Mouse (Mus musculus) left cerebral cortex, adult 9 months (tissue): ENCODE results near the gene Cux1.
A peak's percentile ranks its signal among the peaks of the same experiment; 100 is the strongest.

Source experiments
- DNase-seq, 2 experiments: peaks; one replicate each; pipeline ENCODE4 v3.0.0; 2022; ENCODE audit warnings: low spot score in 2 of 2

Gene Cux1

DNA sequence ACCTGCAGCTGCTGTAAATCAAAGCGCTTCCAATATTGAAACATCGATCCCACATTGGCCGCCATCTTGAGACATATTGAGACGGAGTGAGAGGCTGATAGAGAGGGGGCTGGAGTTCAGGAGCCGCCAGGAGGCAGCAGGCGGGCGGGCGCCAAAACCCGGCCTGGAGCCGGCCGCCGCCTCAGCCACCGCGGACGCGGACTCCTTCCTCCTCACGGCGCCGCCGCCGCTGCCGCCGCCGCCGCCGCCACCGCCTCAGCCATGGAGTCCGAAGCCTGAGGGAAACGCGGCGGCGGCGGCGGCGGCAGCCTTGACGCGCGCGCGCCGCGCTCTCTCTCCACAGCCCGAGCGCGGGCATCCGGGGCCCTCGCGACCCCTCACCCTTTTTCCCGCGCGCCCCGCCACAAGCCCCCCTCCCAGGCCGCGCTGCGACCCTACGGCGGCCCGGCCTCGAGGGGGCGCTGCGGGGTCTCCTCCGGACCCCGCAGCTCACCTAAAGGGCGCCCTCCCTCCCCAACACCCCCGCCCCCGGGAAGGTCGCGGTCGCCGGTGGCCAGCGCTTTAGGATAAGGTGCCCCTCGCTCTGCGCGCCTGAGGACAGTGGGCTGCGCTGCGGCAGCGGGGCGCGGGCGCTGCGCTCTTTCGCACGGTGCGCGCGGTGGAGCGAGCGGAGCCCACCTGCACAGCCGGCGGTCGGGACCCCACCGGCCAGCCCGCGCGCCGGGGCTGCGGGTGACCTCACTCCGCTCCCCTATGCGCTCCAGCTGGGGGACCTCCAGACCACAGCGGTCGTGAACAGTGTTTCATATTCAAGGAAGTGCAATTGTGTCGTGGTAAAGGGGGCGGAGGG, at the start of gene Cux1:
Gene Cux1 (minus strand): TSS at position 315 of the 850 bp plus-strand sequence.
- peak; percentile 52 to 76 for DNase-seq

DNA sequence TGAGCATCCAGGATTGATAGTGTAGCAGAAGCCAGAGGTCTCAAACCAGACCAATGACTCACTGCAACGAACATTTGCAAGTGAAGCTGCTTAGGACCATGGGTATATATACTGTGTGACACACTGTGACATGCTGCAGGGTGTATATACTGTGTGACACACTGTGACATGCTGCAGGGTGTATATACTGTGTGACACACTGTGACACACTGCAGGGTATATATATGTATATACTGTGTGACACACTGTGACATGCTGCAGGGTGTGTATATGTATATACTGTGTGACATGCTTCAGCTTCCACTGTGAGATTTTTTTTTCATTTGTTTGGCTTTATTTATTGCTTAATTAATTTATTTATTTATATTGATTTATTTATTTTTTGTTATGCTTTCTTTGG, 45.1 kb upstream of the Cux1 start:
- DNase-seq = no peak

DNA sequence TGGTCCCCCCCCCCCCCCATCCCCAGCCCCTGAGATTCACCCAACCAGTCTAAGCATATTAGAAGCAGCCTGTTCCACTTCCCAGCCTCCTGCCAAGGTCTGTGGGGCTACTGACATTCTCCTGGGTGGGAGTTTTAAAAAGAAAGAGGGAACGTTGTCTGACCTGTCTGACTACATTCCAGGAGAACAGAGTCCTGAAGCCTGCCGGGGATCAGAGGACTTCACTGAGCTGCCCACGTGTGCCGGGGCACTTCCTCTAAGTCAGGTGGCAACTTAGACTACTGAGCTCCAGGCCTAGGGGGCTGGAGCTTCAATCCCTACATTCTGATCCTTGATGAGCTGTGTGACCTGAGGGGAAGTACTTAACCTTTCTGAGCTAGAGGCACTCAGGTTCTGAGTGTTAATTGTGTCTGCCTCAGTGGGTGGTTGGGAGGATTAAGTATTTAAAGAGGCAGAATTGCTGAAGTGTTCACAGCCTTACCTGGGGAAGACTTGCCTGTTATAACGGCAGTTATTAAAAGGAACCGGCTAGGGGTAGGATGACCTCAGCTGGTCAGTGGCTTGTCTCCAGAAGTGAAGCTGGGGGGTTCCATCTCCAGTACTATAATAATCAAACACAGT, 41.6 kb upstream of the Cux1 start:
- no peak for DNase-seq

DNA sequence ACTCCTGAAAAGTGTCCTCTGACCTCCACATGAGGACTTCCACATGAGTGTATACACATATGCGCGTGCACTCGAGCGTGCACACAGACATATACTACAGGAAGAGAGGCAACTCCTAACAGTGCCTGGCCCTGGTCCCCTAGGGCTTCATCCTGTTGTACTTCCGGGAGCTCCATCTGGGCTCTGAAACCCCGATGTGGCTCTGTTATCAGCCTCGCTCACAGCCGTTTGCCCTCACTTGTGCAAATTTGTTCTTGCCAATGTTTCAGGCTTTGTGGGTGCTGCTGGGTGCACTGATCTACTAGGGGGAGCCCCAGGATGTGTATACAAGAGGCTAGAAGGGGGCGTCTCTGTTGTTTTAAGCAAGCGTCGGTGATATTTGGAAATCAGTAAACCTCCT, 37.9 kb upstream of the Cux1 start:
- DNase-seq = no peak

DNA sequence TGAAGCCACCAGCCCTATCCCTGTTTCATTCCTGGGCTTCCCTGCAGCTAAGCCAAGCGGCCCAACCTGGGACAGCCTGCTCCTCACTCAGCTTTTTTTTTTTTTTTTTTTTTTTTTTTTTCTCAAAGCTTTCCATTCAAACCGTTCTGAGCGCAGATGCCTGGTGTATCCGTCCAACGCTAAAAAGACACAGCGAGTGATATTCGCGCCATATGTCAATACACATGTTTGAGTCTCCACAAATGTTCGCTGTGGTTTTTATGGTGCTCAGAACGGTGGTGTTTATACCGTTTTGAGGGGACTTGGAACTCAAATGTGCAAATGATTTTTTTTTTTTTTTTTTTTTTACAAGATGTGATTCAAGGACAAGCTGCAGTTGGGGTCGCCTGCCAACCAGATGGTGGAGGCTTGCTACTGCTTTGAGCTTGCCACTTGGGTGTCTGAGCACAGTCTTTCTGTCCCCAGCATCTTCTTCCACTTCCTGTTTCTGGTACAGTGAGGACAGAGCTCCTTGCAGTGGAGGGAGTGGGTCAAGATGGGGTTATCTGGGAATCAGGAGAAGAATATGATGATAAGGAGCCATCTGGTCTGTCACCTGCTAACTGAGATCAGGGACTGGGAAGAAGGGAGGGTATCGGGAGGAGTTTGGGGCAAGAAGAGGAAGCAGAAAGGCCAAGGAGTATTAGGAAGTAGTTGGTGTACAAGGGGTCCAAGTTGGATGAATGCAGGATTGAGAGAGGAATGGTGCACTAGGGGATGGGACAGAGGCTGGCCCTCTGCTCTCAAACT, 36.1 kb upstream of the Cux1 start:
- peak in 1 of 2 experiments; percentile 67 for DNase-seq

DNA sequence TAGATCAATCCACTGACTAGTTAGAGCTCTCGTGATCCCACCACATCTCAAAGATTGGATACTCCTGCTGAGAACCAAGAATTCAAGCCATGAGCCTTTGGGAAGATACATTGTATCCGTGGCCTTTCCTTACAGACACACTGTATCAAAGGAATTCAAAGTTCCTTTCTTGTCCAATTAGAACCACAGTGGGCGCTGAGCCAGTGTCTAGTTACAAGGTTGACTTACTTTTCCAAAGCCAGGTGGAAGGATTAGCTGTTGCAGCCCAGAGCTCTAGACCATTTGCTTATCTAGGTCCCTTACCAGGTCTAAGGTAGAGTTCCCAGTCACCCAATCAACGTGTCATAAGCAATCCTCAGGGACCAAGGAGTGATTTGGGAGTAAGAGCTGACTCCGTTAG, 33.2 kb upstream of the Cux1 start:
- DNase-seq = no peak

DNA sequence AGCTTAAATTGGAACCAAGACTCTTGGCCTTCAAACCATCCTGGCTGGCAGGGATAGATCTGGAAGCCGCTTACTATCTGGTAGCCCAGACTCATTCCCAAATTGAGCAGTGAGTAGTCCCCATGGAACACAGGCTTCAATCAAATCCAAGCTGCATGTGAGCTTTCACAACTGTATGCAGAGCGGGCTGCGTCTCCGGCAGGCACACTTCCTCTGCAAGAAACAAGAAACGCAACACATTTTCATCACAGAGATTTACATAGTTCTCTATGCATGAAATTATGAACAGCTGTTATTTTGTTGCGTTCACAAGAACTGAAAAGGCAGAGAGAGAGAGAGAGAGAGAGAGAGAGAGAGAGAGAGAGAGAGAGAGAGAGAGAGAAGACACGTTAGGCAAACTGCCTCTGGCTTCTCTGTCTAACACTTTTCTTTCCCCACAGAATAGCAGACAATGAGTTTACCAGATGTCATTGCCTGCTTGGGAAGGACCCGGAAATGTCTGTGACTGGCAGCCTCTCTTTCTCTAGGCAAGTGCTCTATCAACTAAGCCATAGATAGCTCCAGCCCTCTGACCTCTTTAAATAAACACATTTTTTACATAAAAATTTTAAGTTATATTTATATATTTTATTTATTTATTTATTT, 27.7 kb upstream of the Cux1 start:
- no peak for DNase-seq

DNA sequence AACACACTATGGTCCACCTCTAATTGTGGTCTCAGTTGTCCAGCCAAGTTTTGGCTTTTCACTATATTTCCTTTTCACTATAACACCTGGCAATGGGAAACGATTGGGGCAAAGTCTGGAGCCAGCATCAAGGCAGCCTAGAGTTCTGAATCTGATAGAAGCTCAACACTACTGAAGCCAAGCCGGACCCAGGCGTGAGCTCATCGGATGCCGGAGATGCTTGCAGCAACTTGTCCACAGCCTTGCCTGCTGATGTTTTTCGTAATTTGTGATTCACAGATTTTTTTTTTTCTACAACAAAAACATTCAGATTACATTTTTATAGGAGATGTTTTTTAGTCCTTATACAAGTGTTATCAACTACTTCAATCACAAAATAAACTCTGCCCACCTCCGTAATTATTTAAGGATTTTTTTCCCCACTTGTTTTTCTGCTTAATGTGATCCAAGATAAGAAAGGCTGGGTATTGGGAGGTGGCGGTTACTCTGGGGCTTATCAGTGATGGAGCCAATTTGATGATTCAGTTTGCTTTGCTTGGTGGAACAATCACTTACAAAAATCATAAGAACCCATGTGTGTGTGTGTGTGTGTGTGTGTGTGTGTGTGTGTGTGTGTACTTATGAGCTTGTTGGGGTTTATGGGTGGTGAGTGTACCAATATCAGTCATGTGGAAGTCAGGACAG, 24.7 kb upstream of the Cux1 start:
- DNase-seq = no peak

DNA sequence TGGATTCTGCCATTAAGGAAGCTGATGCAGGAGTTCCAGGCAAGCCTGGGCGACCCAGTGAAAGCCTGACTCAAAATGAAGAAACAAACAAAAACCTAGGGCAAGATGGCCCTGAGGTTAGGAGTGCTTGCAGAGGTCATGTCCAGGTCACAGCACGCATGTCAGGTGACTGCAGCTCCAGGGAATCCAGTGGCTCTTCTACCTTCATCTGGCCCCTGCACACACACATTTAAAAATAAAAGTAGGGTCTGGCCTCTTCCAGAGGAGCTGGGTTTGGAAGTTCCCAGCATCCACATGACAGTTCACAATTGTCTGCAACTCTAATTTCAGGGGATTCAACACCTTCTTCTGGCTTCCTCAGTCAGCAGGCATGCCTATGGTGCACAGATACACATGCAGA, 21.7 kb upstream of the Cux1 start:
- no peak for DNase-seq

DNA sequence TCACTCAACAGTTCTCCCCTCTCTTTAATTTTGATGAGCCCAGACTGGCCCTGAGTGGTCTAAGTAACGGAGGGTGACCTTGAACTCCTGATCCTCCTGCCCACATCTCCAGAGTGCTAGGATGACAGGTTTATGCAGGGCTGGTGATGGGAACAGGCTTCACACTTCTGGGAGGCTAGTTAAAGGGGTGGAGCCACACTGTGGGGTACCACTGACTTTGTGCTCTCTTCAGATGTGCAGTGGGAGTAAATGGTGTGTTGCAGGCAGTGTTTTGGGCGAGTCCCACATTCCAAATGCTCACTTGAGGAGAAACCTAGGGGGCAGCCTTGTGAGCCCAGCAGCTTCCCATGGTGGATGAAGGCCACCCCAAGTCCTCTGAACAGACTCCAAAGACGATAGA, 21.2 kb upstream of the Cux1 start:
- DNase-seq = no peak

DNA sequence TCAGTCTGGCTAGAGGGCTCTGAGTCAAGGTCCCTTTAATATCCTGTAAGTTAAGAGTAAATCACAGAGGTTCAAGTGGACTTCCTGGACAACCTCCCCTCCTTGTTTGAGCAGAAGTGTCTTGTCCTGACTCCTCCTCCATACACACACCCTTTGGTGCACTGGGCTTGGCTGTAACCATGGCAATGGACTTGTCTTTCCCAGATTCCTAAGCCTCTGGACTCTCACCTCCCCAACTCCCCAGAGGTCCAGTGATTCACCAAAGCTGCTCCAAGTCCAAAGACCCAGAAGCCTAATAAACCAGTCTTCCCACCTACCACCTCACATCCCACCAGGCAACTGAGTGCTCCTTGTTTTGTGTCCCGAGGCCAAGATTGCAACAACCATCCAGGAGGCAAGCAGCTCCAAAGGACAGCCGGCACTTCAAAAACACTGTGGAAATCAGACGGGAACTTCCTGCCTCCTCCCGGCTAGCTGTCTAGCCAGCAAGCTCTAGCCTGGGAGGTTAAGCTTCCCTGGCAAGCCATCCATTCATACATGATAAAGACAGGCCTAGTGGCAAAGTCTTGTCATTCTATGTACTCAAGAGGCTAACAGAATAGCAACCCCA, 17.5 kb upstream of the Cux1 start:
- no peak for DNase-seq

DNA sequence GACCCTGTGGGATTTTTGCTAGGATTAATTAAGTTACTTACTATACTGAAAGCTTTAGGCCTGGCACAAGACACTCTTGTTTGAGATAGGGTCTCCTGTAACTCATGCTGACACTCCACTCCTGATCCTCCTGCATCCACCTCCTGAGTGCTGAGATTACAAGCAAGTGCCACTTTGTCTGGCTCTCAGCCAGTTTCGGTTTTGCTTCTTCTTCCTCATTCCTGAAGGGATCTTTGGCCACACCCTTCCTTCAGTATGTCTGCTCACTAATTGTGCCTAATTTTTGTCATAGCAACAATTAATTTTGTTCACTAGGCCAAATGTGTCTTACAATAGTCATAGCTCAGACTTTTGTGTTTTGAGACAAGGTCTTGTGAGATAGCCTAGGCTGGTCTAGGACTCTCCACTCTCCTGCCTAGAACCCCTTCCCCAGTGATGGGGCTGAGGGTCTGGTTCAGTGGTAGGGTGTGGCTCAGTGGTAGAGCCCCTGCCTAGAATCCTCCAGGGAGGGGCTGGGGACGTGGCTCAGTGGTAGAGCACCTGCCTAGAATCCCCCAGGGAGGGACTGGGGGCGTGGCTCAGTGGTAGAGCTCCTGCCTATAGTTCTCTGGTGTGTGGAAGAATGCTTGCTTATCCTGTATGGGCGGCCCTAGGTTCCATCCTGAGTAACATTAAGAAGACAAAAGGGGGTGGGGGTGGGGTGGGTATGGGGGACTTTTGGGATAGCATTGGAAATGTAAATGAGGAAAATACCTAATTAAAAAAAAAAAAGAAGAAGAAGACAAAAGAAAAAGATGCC, 16.6 kb upstream of the Cux1 start:
- no peak for DNase-seq

DNA sequence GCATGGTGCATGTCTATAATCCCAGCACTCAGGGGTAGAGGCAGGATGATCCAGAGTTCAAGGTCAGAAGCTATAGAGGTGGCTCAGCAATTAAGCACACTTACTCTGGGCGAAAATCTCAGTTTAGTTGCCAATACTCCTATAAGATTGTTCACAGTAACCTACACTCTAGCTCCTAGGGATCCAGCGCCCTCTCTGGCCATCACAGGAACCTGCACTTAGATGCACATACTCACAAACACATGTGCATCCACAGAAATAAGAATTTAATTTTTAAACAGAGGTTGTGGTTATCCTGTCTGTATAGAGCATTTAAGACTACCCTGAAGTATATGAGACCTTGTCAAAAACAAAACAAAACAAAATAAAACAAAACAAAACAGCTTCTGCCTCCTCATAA, 16.0 kb upstream of the Cux1 start:
- DNase-seq = no peak

DNA sequence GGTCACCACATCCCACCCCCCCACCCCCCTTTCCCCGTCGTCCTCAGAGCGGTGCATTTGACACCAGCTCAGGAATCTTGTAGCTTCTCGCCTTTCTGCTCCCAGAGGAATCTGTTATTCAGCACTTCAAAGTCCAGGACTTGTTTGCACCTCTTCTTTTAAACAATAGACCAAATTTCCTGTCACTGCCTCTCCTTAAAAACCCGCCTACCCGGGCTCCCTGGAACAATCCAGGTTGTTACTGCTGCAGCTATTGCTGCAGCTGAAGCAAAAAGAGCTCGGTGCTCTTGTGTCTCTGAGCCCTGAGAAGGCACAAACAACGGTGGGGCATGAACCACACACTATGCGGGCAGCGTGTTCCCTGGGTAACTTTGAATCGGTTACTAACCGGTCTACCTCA, 14.9 kb upstream of the Cux1 start:
- DNase-seq = no peak

DNA sequence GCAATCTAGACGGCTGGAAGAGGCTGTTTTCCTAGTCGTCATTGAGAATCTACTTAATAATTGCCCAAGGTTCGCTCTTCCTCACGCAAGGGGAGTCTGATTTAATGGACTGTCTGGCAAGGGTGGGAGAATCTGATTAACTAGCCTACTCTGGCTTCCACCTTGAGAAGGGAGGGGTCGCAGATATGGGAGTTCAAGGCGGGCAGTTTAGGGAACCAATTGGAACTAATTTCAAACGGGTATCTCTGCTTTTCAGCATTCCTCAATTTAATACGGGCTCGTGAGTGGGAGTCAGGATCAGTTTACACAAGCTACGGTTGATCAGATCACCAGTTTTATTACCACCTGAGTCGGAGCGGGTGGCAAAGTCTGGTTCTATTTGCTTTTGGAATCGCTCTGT, 14.3 kb upstream of the Cux1 start:
- DNase-seq = no peak

DNA sequence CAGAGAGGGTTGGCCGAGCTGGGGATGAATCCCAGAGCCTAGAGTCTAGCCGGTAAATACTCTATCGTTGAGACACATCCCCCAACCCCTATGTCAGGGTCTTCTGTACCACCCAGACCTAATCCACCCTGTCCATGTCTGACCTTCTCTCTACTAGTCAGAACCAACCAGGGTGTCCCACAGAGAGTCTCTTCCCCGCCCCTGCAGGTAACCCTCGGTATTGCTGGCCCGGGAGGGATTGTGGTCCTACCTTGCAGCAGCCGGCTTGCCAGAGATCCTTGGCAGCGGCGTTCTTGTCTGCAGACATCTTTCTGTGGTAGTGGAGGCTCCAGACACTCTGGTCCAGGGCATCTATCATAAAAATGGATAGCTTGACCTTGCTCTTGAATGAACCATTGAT, 13.9 kb upstream of the Cux1 start:
- DNase-seq = no peak

DNA sequence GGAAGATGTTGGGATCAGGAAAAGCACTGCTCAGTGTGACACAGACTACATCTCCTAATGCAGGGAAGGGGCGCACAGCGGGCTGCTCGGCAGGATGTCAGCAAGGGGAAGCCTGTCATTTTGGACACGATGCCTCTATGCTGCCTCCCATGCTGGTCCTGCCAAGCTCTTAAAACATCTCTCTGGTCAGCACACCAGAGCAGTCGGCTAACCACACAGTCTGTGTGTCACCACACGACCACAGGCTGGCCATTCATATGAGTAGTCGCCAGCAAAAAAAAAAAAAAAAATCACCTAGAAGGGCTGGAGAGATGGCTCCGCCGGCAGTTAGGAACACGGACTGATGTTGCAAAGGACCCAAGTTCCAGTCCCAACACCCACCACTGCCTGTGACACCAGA, 10.9 kb upstream of the Cux1 start:
- DNase-seq = no peak

DNA sequence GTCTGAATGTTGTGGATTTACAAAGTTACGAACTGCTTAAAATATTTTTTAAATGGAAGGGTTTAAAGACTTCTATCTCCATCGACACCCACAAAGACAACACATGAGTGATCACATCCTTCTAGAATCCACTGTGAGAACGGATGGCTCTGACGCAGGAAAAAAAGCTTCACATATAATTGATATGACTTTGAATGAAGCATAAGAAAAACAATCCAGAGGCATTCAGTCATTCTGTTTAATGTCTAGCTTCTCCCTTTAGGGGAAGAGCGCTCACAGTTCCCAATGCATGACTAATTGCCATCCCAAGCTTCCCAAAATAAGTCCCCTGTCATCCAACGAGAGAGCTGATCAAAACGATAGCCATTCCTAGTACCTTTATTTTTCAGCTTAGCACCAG, 2.9 kb upstream of the Cux1 start:
- no peak for DNase-seq

DNA sequence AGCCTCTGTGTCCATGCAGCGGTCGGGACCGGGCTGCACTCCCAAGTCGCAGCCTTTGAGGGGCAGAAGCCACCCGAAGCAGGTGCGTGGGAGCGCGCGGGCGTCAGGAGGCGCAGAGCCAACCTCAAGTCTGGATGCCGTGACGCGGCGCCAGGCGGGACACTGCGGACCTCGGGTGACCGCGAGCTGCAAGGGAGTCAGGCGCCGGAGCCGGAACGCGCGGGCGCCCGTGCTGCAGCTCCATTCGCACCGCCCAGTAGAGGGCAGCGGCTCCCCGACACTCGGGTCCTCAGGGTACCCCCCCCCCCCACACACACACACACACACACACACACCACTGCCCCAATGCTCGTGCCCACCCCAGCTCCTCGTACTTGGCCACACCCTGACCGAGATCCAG, 1.5 kb upstream of the Cux1 start:
- DNase-seq = peak in 1 of 2 experiments; percentile 49

DNA sequence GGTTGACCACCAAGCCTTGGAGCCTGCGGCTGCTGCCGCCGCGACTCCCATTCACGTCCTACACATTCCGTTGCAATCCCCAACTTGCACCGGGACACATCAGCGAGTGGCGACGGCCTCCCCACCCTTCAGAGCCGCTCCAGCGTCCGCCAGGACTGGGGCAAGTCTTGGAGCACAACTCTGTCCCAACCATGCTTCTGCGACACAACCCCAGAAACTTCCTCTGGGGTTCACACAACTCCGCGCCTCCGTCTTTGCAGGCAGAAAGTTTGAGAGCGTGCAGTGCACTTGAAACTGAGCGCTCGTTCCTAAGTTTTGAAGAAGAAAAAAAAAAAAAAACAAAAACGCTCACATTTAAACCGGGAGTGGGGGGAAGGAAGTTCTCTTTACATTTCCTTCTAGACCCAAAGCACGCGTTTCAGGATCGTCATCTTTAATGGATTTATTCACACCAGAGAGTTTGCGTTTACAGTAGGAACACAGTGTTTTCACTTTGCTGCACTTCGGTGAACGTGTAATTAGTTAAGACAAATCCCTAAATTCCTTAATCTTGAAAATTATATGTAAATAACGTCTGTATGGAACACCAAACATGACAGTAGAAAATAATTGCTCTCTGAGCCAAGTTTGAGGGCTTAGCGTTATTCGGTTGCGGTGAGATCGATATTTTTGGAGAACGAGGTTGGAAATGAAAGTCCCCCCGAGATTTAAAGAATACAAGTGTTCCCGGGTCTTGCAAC, 906 bp upstream of the Cux1 start:
- peak in 1 of 2 experiments; percentile 8 for DNase-seq
